Mouse (Mus musculus): Measurements from ENCODE around the gene Ap1m2.

DNA sequence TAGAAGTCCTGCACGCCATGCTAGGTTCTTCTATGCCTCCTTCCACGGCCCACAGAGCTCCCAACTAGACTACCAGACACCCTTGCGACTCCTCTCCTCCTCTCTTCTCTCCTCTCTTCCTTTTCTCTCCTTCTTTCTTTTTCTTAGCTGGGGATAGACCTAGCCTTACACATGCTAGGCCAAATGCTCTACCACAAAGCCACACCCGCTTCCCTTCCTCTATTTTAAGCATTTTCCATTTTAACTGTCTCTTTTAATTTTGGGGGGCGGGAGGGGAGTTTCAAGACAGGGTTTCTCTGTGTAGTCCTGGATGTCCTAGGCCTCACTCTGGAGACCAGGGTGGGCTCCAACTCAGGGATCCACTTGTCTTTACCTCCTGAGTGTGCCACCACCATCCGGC is 6.7 kb upstream of the Ap1m2 start:
- no peak for TF ChIP-seq CTCF (IDR thresholded peaks at IDR 0.05; ENCODE audit: extremely low read depth, insufficient read depth, low read length)
- no peak for TF ChIP-seq POLR2A (IDR thresholded peaks at IDR 0.05; ENCODE audit: extremely low read depth, insufficient read depth, low read length)
